Mouse (Mus musculus) embryonic facial prominence, embryonic 10.5 days (tissue): ENCODE results near the gene Slc25a25. TPM values are rescaled to one million over a fixed set of nuclear protein-coding genes. Genes with fewer than 3 reads are reported as not detected.
"Not testable (repeated sequence)": the region's sequence is repeated elsewhere in the genome, so short reads cannot be mapped to it uniquely, and the experiment has no call there.

Source experiments
- DNase-seq: peaks from one replicate; pipeline ENCODE4 v3.0.0-alpha.2; 2017; ENCODE audit warnings: low spot score
- H3K27ac ChIP-seq: fragments of 300-500 bp; sonication (generic); replicated peaks from 2 replicates; pipeline ENCODE4 v1.5.1; 2016; ENCODE audit warnings: mild to moderate bottlenecking
- H3K27me3 ChIP-seq: fragments of 300-500 bp; sonication (generic); replicated peaks from 2 replicates; pipeline ENCODE4 v1.6.1; 2016; ENCODE audit warnings: low read depth, mild to moderate bottlenecking; ENCODE audit not compliant: poor library complexity, severe bottlenecking
- H3K36me3 ChIP-seq: fragments of 300-500 bp; sonication (generic); replicated peaks from 2 replicates; pipeline ENCODE4 v1.6.1; 2016; ENCODE audit warnings: mild to moderate bottlenecking, moderate library complexity
- H3K4me1 ChIP-seq: fragments of 300-500 bp; sonication (generic); 2 replicates; pipeline ENCODE4 v1.6.1; 2016
- H3K4me3 ChIP-seq: fragments of 300-500 bp; sonication (generic); 2 replicates; pipeline ENCODE4 v1.5.1; 2016; ENCODE audit warnings: mild to moderate bottlenecking, moderate library complexity
- H3K9me3 ChIP-seq: fragments of 300-500 bp; sonication (generic); 2 replicates; pipeline ENCODE4 v1.6.1; 2016; ENCODE audit warnings: mild to moderate bottlenecking
- WGBS: fragments of 180-500 bp; shearing (Covaris S2); methylation state at CpG from one replicate; pipeline ENCODE4 v1.1.7; 2016; 5-methylcytosine and 5-hydroxymethylcytosine counted together
- polyA plus RNA-seq: library from polyadenylated mRNA; unstranded; fragments of >200 nt; fragmentation: Nextera tagmentation; extraction: Ambion mirVana; gene quantifications from 2 replicates; pipeline ENCODE4 v1.2.1, GENCODE M21; 2016

Gene Slc25a25
- 29.8 and 31.8 TPM in 2 replicates for polyA plus RNA-seq

DNA sequence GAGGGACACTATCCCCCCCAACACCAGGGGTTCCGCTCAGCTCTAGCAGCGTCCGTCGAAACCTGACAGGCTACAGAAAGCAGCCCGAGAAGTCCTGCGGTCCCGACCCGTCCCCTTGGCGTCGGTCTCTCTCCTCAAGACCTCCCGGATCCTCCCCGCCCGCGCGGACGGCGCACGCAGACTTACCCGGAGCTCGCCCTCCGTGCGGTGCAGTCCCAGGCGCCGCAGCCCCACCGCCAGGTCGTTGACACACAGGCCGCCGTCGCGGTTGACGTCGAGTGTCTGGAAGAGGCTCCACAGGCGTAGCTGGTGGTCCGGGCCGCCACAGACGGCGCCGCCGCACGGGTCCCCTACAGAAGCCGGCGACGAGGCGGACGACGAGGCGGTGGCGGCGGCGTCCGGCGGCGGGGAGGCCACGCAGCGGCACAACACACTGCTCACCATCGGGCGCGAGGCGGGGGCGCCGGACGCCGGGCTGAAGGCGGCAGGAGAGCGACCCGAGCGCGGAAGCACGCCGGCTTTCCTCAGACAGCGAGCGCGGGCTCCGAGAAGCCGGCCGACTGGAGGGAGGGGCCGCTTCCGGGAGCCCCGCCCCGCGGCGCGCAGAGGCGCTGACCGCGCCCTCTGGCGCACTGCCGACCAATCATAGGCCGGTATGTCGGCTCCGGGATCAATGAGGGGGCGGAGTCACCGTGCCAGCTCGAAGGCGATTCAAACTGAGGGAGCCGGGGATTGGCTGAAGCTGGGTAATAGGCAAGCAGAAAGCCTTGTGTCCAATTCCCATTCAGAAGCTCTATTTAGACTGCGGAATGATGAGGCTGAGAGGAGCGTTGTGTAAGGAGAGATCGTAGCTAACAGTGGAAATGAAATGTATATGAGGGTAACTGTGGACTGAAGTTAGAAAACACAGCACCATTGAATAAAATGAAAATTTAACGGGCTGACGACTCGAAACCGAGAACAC lies at the start of gene Slc25a25:
Slc25a25 (minus strand) TSS at position 565 of the 964 bp plus-strand sequence.
- Histone ChIP-seq H3K4me3 (peak within 1 kb of the TSS; percentile 81), H3K9me3 (no peaks in the 10 kb centered on the region), H3K27ac (peak within 1 kb of the TSS; percentile 89), H3K27me3 (no peaks in the 10 kb centered on the region), H3K36me3 (peaks cover 26% of the 10 kb centered on the region), H3K4me1 (peaks cover 45% of the 10 kb centered on the region)
- under 1% methylated on average over 103 of the region's 103 CpGs for WGBS
- peak; percentile 98 for DNase-seq

- no peak overlapping the region for H3K27ac ChIP-seq
- 84% methylated on average over 5 of the region's 5 CpGs for whole genome bisulfite sequencing
- DNase-seq: no peak
These were observed 49.2 kb upstream of the Slc25a25 start for GRCm38 (mm10) chr2:32500461-32500860.

GRCm38 (mm10) chr2:32499365-32499764 lies 48.1 kb upstream of the Slc25a25 start:
- 89% methylated on average over 4 of the region's 4 CpGs for WGBS
- H3K4me1 ChIP-seq: peaks cover 27% of the 10 kb centered on the region
- no peak overlapping the region for H3K27ac ChIP-seq
- DNase-seq: no peak
- peaks cover 6% of the 10 kb centered on the region; the same call in 1 of the 2 replicates for H3K9me3 ChIP-seq
- no peak overlapping the region for H3K4me3 ChIP-seq
- H3K36me3 ChIP-seq: no peaks in the 10 kb centered on the region
- no peaks in the 10 kb centered on the region for H3K27me3 ChIP-seq

More at GRCm38 (mm10) chr2:32500461-32500860, 49.2 kb upstream of the Slc25a25 start:
- H3K9me3 ChIP-seq: peaks cover 6% of the 10 kb centered on the region; the same call in 1 of the 2 replicates
- no peaks in the 10 kb centered on the region for H3K27me3 ChIP-seq
- H3K4me1 ChIP-seq: peaks cover 17% of the 10 kb centered on the region
- H3K36me3 ChIP-seq: no peaks in the 10 kb centered on the region; the same call in 1 of the 2 replicates
- H3K4me3 ChIP-seq: no peak overlapping the region

- DNase-seq: no peak
- Histone ChIP-seq H3K27ac (no peak overlapping the region), H3K9me3 (peaks cover 6% of the 10 kb centered on the region; the same call in 1 of the 2 replicates), H3K4me1 (peaks cover 17% of the 10 kb centered on the region), H3K36me3 (no peaks in the 10 kb centered on the region), H3K27me3 (no peaks in the 10 kb centered on the region), H3K4me3 (no peak overlapping the region)
- 75% methylated on average over 5 of the region's 5 CpGs for WGBS
These were observed 44.9 kb upstream of the Slc25a25 start for GRCm38 (mm10) chr2:32496190-32496589.

DNA sequence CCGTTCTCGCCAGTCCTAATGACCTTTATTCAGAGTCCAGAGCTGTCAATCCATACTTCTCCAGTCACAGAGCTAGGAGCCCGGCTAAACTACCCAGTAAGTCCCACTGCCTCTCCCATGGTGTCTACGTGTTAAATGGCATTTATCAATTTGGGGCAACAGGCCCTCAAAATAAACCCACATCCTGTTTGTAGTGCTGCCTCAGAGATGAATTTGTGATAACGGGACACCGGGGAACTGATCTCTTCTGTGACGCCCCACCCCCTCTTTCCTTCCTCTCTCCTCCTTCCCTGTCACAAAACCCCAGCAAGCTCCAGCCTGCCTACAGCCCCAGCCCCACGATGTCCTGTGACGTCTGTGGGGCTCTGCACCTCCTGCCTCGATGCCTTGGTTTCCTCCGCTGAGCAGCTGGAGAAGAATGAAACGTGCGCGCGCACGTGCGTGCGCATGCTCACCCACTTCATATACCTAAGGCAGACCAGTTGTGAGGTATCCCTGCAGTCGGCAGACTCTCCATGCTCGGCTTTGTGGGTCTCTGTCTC lies 44.0 kb upstream of the Slc25a25 start:
- WGBS: 77% methylated on average over 20 of the region's 20 CpGs
- no peak overlapping the region for H3K4me3 ChIP-seq

DNA sequence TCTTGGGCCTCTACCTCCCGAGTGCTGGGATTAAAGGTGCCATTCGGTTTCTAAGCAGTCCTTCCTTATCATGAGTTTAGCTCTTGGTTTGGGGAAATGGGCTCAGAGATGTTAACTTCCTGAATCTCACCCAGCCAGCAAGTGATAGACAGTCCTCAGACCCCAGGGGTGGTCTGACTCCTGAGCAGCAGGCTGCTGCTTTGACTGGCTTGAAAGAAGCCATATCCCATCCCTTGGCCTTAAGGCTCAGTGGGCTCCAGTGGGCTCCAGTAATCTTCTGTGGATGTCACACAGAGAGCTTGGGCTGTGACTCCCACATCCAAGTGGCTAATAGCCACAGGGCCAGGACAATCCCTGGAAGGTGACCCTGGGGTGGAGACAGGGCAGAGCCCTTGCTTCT lies 43.3 kb upstream of the Slc25a25 start:
- peaks cover 17% of the 10 kb centered on the region for H3K4me1 ChIP-seq
- H3K27me3 ChIP-seq: no peaks in the 10 kb centered on the region
- no peaks in the 10 kb centered on the region for H3K36me3 ChIP-seq
- peak overlapping the region; percentile 60; the same call in 1 of the 2 replicates for H3K27ac ChIP-seq
- WGBS: 77% methylated on average over 2 of the region's 2 CpGs
- H3K4me3 ChIP-seq: no peak overlapping the region
- DNase-seq: no peak
- peaks cover 6% of the 10 kb centered on the region; the same call in 1 of the 2 replicates for H3K9me3 ChIP-seq

More for the DNA sequence above, 44.0 kb upstream of the Slc25a25 start:
- Histone ChIP-seq H3K27me3 (no peaks in the 10 kb centered on the region), H3K4me1 (peaks cover 17% of the 10 kb centered on the region), H3K27ac (peak overlapping the region; percentile 48), H3K9me3 (peaks cover 6% of the 10 kb centered on the region; the same call in 1 of the 2 replicates), H3K36me3 (no peaks in the 10 kb centered on the region)
- no peak for DNase-seq

GRCm38 (mm10) chr2:32493301-32493701 lies 42.1 kb upstream of the Slc25a25 start:
- H3K27ac ChIP-seq: no peak overlapping the region
- WGBS: 78% methylated on average over 12 of the region's 12 CpGs

GRCm38 (mm10) chr2:32492661-32493060 lies 41.4 kb upstream of the Slc25a25 start:
- no peaks in the 10 kb centered on the region for H3K27me3 ChIP-seq
- H3K36me3 ChIP-seq: no peaks in the 10 kb centered on the region
- no peaks in the 10 kb centered on the region for H3K9me3 ChIP-seq
- DNase-seq: no peak
- 68% methylated on average over 2 of the region's 2 CpGs for WGBS
- H3K4me1 ChIP-seq: peaks cover 17% of the 10 kb centered on the region
- H3K27ac ChIP-seq: no peak overlapping the region
- H3K4me3 ChIP-seq: no peak overlapping the region

More at GRCm38 (mm10) chr2:32493301-32493701, 42.1 kb upstream of the Slc25a25 start:
- Histone ChIP-seq H3K9me3 (no peaks in the 10 kb centered on the region; the same call in 1 of the 2 replicates), H3K4me1 (peaks cover 17% of the 10 kb centered on the region), H3K4me3 (no peak overlapping the region), H3K36me3 (no peaks in the 10 kb centered on the region), H3K27me3 (no peaks in the 10 kb centered on the region)
- DNase-seq: no peak

DNA sequence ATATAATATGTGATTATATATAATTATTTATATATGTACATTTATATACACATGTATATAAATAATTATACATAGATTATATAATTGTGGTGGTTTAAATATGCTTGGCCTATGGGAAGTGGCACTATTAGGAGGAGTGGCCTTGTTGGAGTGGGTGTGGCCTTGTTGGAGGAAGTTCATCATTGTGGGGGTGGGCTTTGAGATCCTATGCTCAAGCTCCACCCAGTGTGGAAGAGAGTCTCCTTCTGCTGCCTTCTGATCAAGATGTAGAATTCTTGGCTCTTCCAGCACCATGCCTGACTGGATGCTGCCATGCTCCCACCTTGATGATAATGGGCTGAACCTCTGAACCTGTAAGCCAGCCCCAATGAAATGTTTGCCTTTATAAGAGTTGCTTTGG lies 39.5 kb upstream of the Slc25a25 start:
- H3K4me1 ChIP-seq: peaks cover 16% of the 10 kb centered on the region
- H3K9me3 ChIP-seq, H3K4me3 ChIP-seq, DNase-seq, H3K27ac ChIP-seq, H3K36me3 ChIP-seq, H3K27me3 ChIP-seq: not testable (repeated sequence)

DNA sequence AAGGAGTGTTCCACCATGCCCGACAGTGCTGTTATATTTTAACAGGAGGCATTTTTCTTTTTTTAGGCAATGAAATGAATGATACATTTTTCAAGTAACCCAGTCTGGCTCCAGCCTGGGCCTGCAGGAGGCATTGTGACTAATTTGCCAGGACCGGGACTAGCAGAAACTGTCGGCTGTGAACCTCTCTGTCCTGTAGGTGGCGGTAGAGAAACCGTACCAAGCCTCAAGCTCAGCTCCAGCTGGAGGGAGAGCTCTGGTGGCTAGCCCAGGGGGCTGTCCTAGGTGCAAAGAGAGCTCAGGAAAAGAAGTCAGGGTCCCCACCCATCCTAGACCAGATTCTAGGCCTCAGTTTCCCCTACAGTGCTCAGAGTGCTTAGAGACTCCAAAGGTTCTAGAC lies 37.4 kb upstream of the Slc25a25 start:
- H3K4me3 ChIP-seq: no peak overlapping the region
- WGBS: 3% methylated on average over 5 of the region's 5 CpGs

GRCm38 (mm10) chr2:32487124-32487623 lies 35.9 kb upstream of the Slc25a25 start:
- H3K4me1 ChIP-seq: peaks cover 12% of the 10 kb centered on the region
- no peaks in the 10 kb centered on the region for H3K9me3 ChIP-seq
- no peaks in the 10 kb centered on the region for H3K36me3 ChIP-seq
- no peak overlapping the region for H3K4me3 ChIP-seq
- H3K27me3 ChIP-seq: no peaks in the 10 kb centered on the region
- WGBS: 5% methylated on average over 6 of the region's 6 CpGs
- peak; percentile 91 for DNase-seq
- H3K27ac ChIP-seq: peak overlapping the region; percentile 65

More for the DNA sequence above, 37.4 kb upstream of the Slc25a25 start:
- DNase-seq: peak; percentile 84
- peaks cover 12% of the 10 kb centered on the region for H3K4me1 ChIP-seq
- 0 out of 2 replicates have a peak overlapping the region, but pooled peaks have one; percentile 7 for H3K27ac ChIP-seq
- H3K36me3 ChIP-seq: no peaks in the 10 kb centered on the region
- no peaks in the 10 kb centered on the region for H3K9me3 ChIP-seq
- no peaks in the 10 kb centered on the region for H3K27me3 ChIP-seq

DNA sequence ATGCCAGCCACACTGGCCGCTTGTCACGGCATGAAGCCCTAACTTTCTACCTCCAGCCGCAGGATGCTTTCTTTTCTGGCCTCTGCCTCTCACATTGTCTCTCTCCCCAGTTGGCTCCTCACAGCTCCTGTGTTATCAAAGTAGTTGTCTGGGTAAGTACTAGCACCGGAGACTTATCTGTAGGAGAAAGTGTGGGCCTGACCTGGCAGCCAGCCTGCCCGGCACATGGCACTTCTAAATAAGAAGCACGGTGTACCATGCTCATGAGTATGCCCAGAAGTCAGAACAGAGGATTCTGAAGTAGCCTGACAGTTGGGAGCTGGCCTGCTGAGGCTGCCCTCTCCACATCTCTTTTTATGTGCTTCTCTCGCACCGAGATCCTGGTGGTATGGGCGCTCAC lies 34.9 kb upstream of the Slc25a25 start:
- 93% methylated on average over 9 of the region's 9 CpGs for WGBS
- no peaks in the 10 kb centered on the region for H3K9me3 ChIP-seq
- peak overlapping the region; percentile 65 for H3K27ac ChIP-seq

More for the DNA sequence above, 34.9 kb upstream of the Slc25a25 start:
- Histone ChIP-seq H3K4me1 (peaks cover 12% of the 10 kb centered on the region), H3K27me3 (no peaks in the 10 kb centered on the region), H3K36me3 (no peaks in the 10 kb centered on the region), H3K4me3 (no peak overlapping the region)
- no peak for DNase-seq
